Mouse (Mus musculus): ENCODE data around the gene Fasl. TPM values are rescaled to one million over a fixed set of nuclear protein-coding genes. Genes with fewer than 3 reads are reported as not detected.

Gene Fasl
- polyA plus RNA-seq, 1 experiment: not detected

DNA sequence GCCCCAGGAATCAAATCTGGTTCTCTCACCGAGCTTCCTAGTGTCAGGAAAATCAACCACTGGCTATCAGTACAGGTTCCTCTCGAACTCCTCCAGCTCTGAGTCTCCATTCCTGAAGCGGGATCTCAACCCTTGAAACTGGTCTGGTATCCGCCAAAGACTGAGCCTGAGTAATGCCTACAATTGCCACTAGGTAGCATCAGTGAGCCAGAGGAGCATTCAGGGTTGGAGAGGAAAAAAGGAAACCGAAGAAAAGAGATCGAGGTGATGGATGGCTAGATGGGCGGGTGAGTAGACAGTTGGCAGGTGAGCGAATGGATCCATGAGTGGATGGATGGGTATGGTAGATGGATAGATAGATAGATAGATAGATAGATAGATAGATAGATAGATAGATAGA lies 40.2 kb downstream of the Fasl start:
- no peak overlapping the region for H3K27ac ChIP-seq (ENCODE audit: insufficient read depth, low read depth, low read length)
- TF ChIP-seq POLR2A (IDR thresholded peaks at IDR 0.05; ENCODE audit: insufficient read depth, low read depth, low read length): no peak
- TF ChIP-seq CTCF (IDR thresholded peaks at IDR 0.05; ENCODE audit: insufficient read depth, low read depth, low read length): no peak
- 51% methylated on average over 8 of the region's 8 CpGs for WGBS
- H3K4me1 ChIP-seq (ENCODE audit: control insufficient read depth, insufficient read depth, low read length): no peaks in the 10 kb centered on the region
- no peak overlapping the region for H3K4me3 ChIP-seq (ENCODE audit: insufficient read depth, low read depth, low read length)

DNA sequence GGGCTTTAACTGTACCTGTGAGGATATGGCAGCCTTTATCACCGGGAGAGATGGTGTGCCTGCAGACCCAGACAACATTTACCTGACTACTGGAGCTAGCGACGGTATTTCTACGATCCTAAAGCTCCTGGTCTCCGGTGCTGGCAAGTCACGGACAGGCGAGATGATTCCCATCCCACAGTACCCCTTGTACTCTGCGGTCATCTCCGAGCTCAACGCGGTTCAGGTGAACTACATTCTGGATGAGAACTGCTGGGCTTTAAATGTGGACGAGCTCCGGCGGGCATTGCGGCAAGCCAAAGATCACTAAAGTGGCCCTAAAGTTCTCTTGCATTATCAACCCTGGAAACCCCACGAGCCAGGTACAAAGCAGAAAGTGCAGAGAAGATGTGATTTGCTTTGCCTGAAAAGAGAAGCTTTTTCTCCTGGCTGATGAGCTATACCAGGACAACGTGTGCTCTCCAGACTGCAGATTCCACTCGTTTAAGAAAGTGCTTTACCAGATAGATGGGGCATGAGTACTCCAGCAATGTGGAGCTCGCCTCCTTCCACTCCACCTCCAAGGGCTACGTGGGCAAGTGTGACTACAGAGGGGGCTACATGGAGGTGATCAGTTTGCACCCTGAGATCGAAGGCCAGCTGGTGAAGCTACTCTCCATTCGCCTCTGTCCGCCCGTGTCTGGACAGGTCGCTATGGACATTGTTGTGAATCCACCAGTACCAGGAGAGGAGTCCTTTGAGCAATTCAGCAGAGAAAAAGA lies 41.6 kb downstream of the Fasl start:
- Histone ChIP-seq H3K4me3 (ENCODE audit: insufficient read depth, low read depth, low read length) (no peak overlapping the region), H3K27ac (ENCODE audit: insufficient read depth, low read depth, low read length) (no peak overlapping the region), H3K4me1 (ENCODE audit: control insufficient read depth, insufficient read depth, low read length) (no peaks in the 10 kb centered on the region)
- WGBS: 90% methylated on average over 25 of the region's 25 CpGs
- TF ChIP-seq CTCF (IDR thresholded peaks at IDR 0.05; ENCODE audit: insufficient read depth, low read depth, low read length) (no peak), POLR2A (IDR thresholded peaks at IDR 0.05; ENCODE audit: insufficient read depth, low read depth, low read length) (no peak)

DNA sequence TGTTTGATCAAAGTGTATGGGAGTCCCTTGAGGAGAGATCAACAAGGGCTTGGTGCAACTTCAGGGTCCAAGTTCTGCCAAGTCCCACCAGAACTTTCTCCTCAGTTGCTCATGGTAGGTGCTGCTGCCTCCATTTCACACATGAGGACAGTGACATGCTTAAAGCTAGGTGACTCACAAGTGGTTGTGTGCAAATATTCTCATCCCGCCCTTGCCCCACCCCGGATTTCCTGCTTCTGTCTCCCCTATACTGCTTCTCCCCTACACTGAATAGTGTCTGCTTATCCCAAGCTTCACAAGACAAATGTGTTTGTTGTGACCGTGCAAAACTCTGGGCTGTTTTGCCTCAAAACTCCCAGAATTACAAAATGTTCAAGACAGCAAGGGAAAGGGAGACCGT lies 43.4 kb downstream of the Fasl start:
- TF ChIP-seq POLR2A (IDR thresholded peaks at IDR 0.05; ENCODE audit: insufficient read depth, low read depth, low read length) (no peak), CTCF (IDR thresholded peaks at IDR 0.05; ENCODE audit: insufficient read depth, low read depth, low read length) (no peak)
- WGBS: 88% methylated on average over 4 of the region's 4 CpGs
- Histone ChIP-seq H3K4me1 (ENCODE audit: control insufficient read depth, insufficient read depth, low read length) (no peaks in the 10 kb centered on the region), H3K4me3 (ENCODE audit: insufficient read depth, low read depth, low read length) (no peak overlapping the region), H3K27ac (ENCODE audit: insufficient read depth, low read depth, low read length) (no peak overlapping the region)

DNA sequence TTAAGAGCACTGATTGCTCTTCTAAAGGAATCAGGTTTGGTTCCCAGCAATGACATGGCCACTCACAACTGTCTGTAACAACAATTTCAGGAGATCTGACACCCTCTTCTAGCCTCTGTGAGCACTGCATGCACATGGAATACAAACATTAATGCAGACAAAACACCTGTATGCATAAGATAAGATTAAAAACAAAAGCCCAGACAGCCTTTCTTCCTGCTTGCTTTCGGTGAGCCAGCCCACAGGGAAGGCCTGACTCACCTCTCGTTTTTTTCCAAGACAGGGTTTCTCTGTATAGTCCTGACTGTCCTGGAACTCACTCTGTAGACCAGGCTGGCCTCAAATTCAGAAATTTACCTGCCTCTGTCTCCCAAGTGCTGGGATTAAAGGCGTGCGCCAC lies 44.1 kb downstream of the Fasl start:
- TF ChIP-seq CTCF (IDR thresholded peaks at IDR 0.05; ENCODE audit: insufficient read depth, low read depth, low read length): no peak
- no peak for TF ChIP-seq POLR2A (IDR thresholded peaks at IDR 0.05; ENCODE audit: insufficient read depth, low read depth, low read length)
- 80% methylated on average over 4 of the region's 4 CpGs for whole genome bisulfite sequencing
- no peaks in the 10 kb centered on the region for H3K4me1 ChIP-seq (ENCODE audit: control insufficient read depth, insufficient read depth, low read length)
- H3K27ac ChIP-seq (ENCODE audit: insufficient read depth, low read depth, low read length): no peak overlapping the region
- no peak overlapping the region for H3K4me3 ChIP-seq (ENCODE audit: insufficient read depth, low read depth, low read length)

DNA sequence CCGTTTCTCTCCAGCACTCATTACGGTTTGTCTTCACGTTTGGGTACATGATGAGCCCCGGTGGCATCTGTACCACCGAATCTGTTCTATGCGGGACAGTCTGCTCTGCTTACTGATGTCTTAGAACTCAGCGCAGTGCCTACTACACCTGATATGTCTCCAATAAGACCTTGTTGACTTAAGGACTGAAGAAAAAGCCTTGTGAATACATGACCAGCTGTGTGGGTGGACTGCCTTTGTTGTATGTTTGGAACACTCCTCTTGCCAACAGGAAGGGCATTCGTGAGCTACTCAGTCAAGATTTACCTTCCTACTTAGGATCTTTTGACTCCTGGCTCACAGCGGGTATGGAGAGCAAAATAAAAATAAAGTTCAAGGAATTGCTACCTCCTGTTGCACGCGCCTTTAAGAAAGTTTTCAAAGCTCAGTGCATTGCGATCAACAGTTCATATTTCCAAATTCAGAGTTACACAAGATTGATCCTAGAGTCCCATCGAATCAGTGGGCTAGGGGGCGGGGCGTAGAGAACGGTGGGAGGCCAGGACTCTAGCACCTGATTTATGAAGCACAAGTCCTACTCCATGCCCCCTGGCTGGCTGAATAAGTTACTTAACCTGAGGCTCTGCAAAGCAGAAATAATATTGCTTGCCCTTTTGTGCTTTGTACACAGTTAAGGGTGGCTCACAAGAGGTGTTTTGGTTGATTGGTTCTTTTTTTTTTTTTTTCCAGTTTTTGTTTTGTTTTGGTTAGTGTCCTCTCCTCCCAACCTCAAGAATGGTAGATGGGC lies 45.6 kb downstream of the Fasl start:
- WGBS: 88% methylated on average over 16 of the region's 16 CpGs
- no peak for TF ChIP-seq POLR2A (IDR thresholded peaks at IDR 0.05; ENCODE audit: insufficient read depth, low read depth, low read length)
- no peak for TF ChIP-seq CTCF (IDR thresholded peaks at IDR 0.05; ENCODE audit: insufficient read depth, low read depth, low read length)
- Histone ChIP-seq H3K4me3 (ENCODE audit: insufficient read depth, low read depth, low read length) (no peak overlapping the region), H3K4me1 (ENCODE audit: control insufficient read depth, insufficient read depth, low read length) (no peaks in the 10 kb centered on the region), H3K27ac (ENCODE audit: insufficient read depth, low read depth, low read length) (no peak overlapping the region)

DNA sequence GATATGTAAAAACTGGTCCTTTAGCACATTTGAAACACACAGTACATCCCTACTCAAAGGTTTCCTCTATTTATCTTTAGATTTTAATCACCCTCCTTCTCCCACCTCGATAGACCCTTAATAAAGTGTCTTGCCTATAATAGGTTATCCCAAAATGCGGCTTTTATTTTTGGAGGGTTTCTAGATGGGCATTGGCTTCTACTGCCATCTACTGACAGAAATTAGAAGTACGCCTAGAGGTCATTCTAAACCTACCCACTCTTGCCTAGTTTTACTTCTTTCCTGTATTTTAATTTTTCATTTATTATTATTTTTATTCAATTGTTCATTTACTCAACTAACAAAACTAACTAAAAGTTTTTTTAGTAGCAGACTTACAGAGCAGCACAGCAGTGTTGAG lies 51.4 kb downstream of the Fasl start:
- Histone ChIP-seq H3K27ac (ENCODE audit: insufficient read depth, low read depth, low read length) (no peak overlapping the region), H3K4me1 (ENCODE audit: control insufficient read depth, insufficient read depth, low read length) (no peaks in the 10 kb centered on the region), H3K4me3 (ENCODE audit: insufficient read depth, low read depth, low read length) (no peak overlapping the region)
- 2% methylated on average over 3 of the region's 3 CpGs for WGBS
- TF ChIP-seq CTCF (IDR thresholded peaks at IDR 0.05; ENCODE audit: insufficient read depth, low read depth, low read length): no peak
- no peak for TF ChIP-seq POLR2A (IDR thresholded peaks at IDR 0.05; ENCODE audit: insufficient read depth, low read depth, low read length)

DNA sequence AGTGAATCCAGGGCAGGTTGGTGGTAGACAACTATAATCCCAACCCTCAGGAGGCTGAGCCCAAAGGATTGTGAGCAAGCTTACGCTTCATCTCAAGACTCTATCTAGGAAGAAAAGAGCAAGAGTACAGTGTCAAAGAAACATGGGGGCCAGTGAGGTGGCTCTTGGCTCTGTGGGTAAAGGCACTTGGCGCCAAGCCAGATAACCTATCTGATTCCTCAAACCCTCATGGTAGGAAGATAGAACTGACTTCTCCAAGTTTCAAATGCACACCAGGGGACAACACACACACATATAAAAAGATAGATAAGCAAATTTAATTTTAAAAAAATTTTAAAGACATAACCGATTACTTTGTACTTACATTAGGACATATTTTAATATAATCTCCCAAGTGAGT lies 52.0 kb downstream of the Fasl start:
- Histone ChIP-seq H3K27ac (ENCODE audit: insufficient read depth, low read depth, low read length) (no peak overlapping the region), H3K4me1 (ENCODE audit: control insufficient read depth, insufficient read depth, low read length) (no peaks in the 10 kb centered on the region), H3K4me3 (ENCODE audit: insufficient read depth, low read depth, low read length) (no peak overlapping the region)
- TF ChIP-seq POLR2A (IDR thresholded peaks at IDR 0.05; ENCODE audit: insufficient read depth, low read depth, low read length) (no peak), CTCF (IDR thresholded peaks at IDR 0.05; ENCODE audit: insufficient read depth, low read depth, low read length) (no peak)
- WGBS: 85% methylated on average over 3 of the region's 3 CpGs

DNA sequence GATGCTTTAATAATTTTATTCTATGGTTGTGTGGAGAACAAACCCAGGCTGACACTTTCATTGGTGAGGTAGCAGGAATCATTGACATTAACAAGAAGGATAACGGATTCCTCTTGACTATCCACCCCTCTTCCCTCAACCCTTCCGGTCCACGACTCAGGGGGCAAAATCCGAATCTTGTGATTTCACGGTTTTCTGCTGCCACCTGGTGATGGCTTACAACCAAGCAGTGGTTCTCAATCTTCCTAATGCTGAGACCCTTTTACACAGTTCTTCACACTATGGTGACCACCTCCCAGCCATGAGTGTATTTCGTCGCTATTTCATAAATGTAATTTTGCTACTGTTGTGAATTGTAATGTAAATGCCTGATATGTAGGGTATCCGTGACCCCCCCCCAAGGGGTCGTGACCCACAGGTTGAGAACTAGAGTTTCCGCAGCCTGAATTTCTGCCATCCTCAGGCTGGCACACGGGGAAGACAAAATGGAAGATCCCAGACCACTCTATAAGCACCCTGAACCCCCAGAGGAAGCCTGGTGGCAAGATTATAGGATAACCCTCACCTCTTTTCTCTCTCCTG lies 52.7 kb downstream of the Fasl start:
- Histone ChIP-seq H3K4me1 (ENCODE audit: control insufficient read depth, insufficient read depth, low read length) (no peaks in the 10 kb centered on the region), H3K27ac (ENCODE audit: insufficient read depth, low read depth, low read length) (no peak overlapping the region), H3K4me3 (ENCODE audit: insufficient read depth, low read depth, low read length) (no peak overlapping the region)
- TF ChIP-seq CTCF (IDR thresholded peaks at IDR 0.05; ENCODE audit: insufficient read depth, low read depth, low read length): no peak
- TF ChIP-seq POLR2A (IDR thresholded peaks at IDR 0.05; ENCODE audit: insufficient read depth, low read depth, low read length): no peak
- WGBS: 67% methylated on average over 11 of the region's 11 CpGs

DNA sequence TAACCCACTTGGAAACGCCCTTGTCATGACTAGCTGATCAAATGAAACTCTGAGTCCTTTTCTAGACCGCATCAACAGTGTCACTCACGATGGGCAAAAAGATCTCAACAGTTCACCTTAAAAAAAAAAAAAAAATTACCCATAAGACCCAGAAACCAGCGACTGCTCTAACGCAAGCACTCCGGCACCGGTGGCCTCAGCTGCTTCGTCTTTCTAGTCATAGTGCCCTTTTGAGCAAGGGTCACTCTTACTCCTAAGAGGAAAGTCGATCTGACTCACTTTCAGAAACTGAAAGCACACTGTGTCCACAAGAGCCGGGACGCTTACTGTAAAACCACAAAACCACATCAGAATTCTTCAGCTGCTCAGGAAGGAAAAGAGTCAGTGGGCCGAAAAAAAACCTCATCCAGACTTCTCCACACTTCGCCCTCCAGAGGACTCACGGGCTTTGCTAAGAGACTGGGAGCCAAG lies 53.5 kb downstream of the Fasl start:
- Histone ChIP-seq H3K27ac (ENCODE audit: insufficient read depth, low read depth, low read length) (no peak overlapping the region), H3K4me3 (ENCODE audit: insufficient read depth, low read depth, low read length) (no peak overlapping the region), H3K4me1 (ENCODE audit: control insufficient read depth, insufficient read depth, low read length) (no peaks in the 10 kb centered on the region)
- 79% methylated on average over 14 of the region's 14 CpGs for WGBS
- TF ChIP-seq POLR2A (IDR thresholded peaks at IDR 0.05; ENCODE audit: insufficient read depth, low read depth, low read length): no peak

Measured in olfactory bulb, adult 2 months (tissue).